Mouse (Mus musculus): ENCODE measurements at regions not wholly inside any gene's neighbourhood (a gene's known extent, or its start where the extent isn't known, plus 50 kb on each side); places are given as distances from the start of the nearest gene placed in this dataset.

- Histone ChIP-seq H3K4me3 (peak overlapping the region; percentile 52; the same call in 1 of the 2 replicates), H3K27ac (no peak overlapping the region), H3K36me3 (no peaks in the 10 kb centered on the region), H3K4me1 (0 out of 2 replicates have a peak, but pooled peaks cover 4% of the 10 kb centered on the region), H3K4me2 (peak overlapping the region; percentile 79), H3K27me3 (no peaks in the 10 kb centered on the region; the same call in 1 of the 2 replicates), H3K9me3 (no peaks in the 10 kb centered on the region; the same call in 1 of the 2 replicates), H3K9ac (no peak overlapping the region)
- 50% methylated on average over 7 of the region's 7 CpGs for WGBS
- ATAC-seq (ENCODE audit: insufficient number of reproducible peaks, insufficient read depth, low FRiP score, low TSS enrichment, low read depth), result no peak
Observed at GRCm38 (mm10) chr13:80961985-80962617, 78.9 kb downstream of the Arrdc3 start.

DNA sequence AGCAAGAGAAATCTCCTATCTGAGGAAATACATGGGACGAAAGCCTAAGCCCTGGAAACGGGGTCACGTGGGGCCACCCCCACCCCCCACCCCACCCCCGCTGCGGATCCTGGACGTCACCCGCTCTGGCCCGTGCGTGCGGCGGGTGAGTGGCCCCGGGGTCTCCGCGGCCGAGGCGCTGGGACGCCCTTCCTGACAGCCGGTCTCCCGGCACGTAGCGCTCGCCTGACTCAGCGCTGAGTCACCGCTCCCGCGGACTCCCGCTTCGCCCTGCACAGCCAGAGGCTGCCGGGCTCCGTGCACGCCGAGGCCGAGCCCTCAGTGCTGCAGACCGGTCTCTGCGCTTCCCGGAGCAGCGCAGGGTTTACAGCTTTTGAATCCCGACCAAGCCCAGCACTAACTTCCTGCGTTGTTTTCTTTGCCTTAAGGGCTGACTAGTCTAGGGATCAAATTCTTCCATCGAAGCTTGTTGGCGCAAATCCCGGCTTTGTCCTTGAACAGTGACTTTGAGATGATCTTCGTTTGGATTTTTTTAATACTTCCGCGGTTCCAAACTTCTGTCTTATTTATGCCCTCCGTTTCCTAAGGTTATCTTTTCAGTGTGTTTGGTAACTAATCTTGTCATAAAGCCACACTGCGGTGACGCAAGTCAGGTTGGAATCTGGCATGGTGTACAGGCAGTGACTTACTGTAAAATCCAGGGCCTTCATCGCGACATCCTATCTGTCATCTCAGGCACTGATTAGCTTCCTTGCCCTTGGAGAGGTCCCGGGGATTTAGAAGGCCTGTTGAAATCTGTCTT, 79.8 kb downstream of the Arrdc3 start:
- H3K27me3 ChIP-seq, result no peaks in the 10 kb centered on the region; the same call in 1 of the 2 replicates
- H3K9ac ChIP-seq, result peak overlapping the region; percentile 75
- ATAC-seq (ENCODE audit: insufficient number of reproducible peaks, insufficient read depth, low FRiP score, low TSS enrichment, low read depth), result peak; percentile 88
- H3K4me1 ChIP-seq, result 0 out of 2 replicates have a peak, but pooled peaks cover 4% of the 10 kb centered on the region
- WGBS, result 3% methylated on average over 51 of the region's 51 CpGs
- peak overlapping the region; percentile 87 for H3K27ac ChIP-seq
- no peaks in the 10 kb centered on the region; the same call in 1 of the 2 replicates for H3K9me3 ChIP-seq
- H3K4me3 ChIP-seq, result peak overlapping the region; percentile 52
- no peaks in the 10 kb centered on the region for H3K36me3 ChIP-seq
- H3K4me2 ChIP-seq, result peak overlapping the region; percentile 79

- WGBS, result 68% methylated on average over 11 of the region's 11 CpGs
- H3K4me2 ChIP-seq, result peak overlapping the region; percentile 79
- no peaks in the 10 kb centered on the region for H3K36me3 ChIP-seq
- H3K9ac ChIP-seq, result peak overlapping the region; percentile 75; the same call in 1 of the 2 replicates
- H3K4me3 ChIP-seq, result peak overlapping the region; percentile 52; the same call in 1 of the 2 replicates
- H3K27ac ChIP-seq, result peak overlapping the region; percentile 87; the same call in 1 of the 2 replicates
- H3K9me3 ChIP-seq, result no peaks in the 10 kb centered on the region; the same call in 1 of the 2 replicates
- H3K4me1 ChIP-seq, result 0 out of 2 replicates have a peak, but pooled peaks cover 4% of the 10 kb centered on the region
- ATAC-seq (ENCODE audit: insufficient number of reproducible peaks, insufficient read depth, low FRiP score, low TSS enrichment, low read depth), result no peak
- no peaks in the 10 kb centered on the region; the same call in 1 of the 2 replicates for H3K27me3 ChIP-seq
Observed at GRCm38 (mm10) chr13:80963591-80963940, 80.4 kb downstream of the Arrdc3 start.

DNA sequence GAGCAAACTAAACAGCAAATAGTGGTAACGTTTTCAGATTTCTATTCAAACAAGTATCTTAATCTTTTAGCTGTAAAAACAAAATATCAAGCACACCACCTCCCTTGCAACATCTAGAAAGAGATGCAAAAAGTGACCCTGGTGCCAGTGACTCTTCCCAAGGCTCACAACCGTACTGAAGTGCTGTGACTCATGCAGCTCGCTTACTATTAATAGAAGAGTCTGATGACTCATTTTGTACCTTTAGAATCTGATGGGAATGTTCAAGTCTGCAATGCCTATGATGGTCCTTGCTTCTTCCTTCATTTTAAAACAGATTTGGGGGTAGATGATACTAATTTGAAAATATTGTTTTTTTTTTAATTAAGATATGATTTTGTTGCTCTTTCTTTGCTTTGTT, 88.5 kb downstream of the Arrdc3 start:
- ATAC-seq (ENCODE audit: insufficient number of reproducible peaks, insufficient read depth, low FRiP score, low TSS enrichment, low read depth), result no peak
- 73% methylated on average over 3 of the region's 3 CpGs for WGBS
- Histone ChIP-seq H3K9me3 (no peaks in the 10 kb centered on the region), H3K36me3 (no peaks in the 10 kb centered on the region), H3K27me3 (no peaks in the 10 kb centered on the region), H3K9ac (no peak overlapping the region), H3K4me1 (no peaks in the 10 kb centered on the region), H3K4me3 (no peak overlapping the region), H3K27ac (no peak overlapping the region), H3K4me2 (no peak overlapping the region)

DNA sequence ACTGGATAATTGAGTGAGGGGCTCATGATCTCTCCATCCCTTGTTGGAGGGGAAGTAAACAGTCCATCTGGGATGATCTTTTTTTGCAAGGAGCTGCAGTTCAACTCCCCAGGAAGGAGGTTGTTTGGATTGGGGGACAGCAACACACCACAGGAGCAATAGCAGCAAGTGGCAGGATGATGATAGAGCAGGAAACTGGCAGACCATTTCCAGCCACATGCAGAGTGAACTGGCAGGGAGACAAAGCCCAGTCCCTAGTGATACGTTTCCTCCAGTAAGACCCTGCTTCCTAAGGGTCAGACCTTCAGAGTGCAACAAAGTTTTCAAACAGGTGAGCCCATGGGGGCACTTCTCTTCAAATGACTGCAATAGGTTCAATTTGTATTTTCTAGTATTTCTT, 91.2 kb downstream of the Arrdc3 start:
- Histone ChIP-seq H3K4me3 (no peak overlapping the region), H3K4me1 (no peaks in the 10 kb centered on the region), H3K27ac (no peak overlapping the region), H3K36me3 (no peaks in the 10 kb centered on the region), H3K4me2 (no peak overlapping the region), H3K9me3 (no peaks in the 10 kb centered on the region), H3K27me3 (no peaks in the 10 kb centered on the region), H3K9ac (no peak overlapping the region)
- WGBS, result 56% methylated on average over 1 of the region's 1 CpGs
- no peak for ATAC-seq (ENCODE audit: insufficient number of reproducible peaks, insufficient read depth, low FRiP score, low TSS enrichment, low read depth)

DNA sequence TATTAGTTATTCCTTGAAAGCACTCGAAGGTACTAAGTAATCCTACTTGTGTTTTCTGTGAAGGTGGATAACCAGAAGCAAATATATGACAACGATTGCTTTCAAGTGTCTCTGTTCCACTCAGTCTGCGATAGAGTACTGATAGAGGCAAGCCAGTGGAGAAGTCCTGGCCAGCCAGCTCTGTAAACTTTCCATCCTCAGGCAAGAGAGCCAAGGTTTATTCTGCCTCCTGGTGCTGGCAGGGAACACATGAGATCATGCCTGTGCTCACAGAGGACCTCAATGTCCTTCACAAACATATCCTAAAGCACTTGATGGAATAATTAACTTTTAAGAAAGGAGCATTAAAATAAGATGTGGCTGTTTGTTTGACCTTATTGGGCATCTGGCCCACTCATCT, 94.1 kb downstream of the Arrdc3 start:
- Histone ChIP-seq H3K9me3 (no peaks in the 10 kb centered on the region), H3K4me2 (no peak overlapping the region), H3K27me3 (no peaks in the 10 kb centered on the region), H3K4me1 (no peaks in the 10 kb centered on the region), H3K36me3 (no peaks in the 10 kb centered on the region), H3K27ac (no peak overlapping the region), H3K9ac (no peak overlapping the region), H3K4me3 (no peak overlapping the region)
- no peak for ATAC-seq (ENCODE audit: insufficient number of reproducible peaks, insufficient read depth, low FRiP score, low TSS enrichment, low read depth)
- WGBS, result 84% methylated on average over 3 of the region's 3 CpGs

- Histone ChIP-seq H3K36me3 (no peaks in the 10 kb centered on the region), H3K27me3 (no peaks in the 10 kb centered on the region), H3K4me1 (no peaks in the 10 kb centered on the region), H3K4me2 (no peak overlapping the region), H3K27ac (no peak overlapping the region), H3K4me3 (no peak overlapping the region), H3K9ac (no peak overlapping the region), H3K9me3 (no peaks in the 10 kb centered on the region)
- ATAC-seq (ENCODE audit: insufficient number of reproducible peaks, insufficient read depth, low FRiP score, low TSS enrichment, low read depth), result no peak
- 81% methylated on average over 2 of the region's 2 CpGs for WGBS
Observed at GRCm38 (mm10) chr13:80981201-80981600, 98.0 kb downstream of the Arrdc3 start.

DNA sequence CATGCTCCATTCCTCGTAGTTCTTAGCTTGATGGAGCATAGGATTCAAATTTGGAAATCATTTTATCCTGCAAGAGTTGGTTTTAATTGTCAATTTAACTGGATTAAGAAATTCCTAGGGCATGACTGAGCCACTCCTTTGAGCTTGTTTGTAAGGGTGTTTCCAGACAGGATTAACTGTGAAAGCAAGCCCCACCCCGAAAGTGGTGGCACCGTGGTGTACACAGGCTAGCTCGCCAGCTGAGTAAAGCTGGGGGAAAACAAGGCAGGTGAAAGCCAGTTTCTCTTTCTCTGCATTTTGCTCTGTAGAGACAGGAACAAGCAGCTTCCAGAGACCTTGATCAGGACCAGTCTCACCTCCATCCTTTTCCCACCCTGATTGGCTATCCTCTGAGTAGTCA, 103.5 kb downstream of the Arrdc3 start:
- Histone ChIP-seq H3K4me3 (no peak overlapping the region), H3K9ac (no peak overlapping the region), H3K4me1 (no peaks in the 10 kb centered on the region), H3K27me3 (no peaks in the 10 kb centered on the region), H3K27ac (no peak overlapping the region), H3K9me3 (no peaks in the 10 kb centered on the region), H3K4me2 (no peak overlapping the region), H3K36me3 (no peaks in the 10 kb centered on the region)
- ATAC-seq (ENCODE audit: insufficient number of reproducible peaks, insufficient read depth, low FRiP score, low TSS enrichment, low read depth), result 0 out of 2 replicates have a peak, but pooled peaks have one; percentile 71
- 44% methylated on average over 4 of the region's 4 CpGs for WGBS

- Histone ChIP-seq H3K4me3 (no peak overlapping the region), H3K9ac (no peak overlapping the region), H3K36me3 (no peaks in the 10 kb centered on the region), H3K4me2 (no peak overlapping the region), H3K4me1 (no peaks in the 10 kb centered on the region), H3K27me3 (no peaks in the 10 kb centered on the region), H3K27ac (no peak overlapping the region), H3K9me3 (no peaks in the 10 kb centered on the region)
- 78% methylated on average over 5 of the region's 5 CpGs for WGBS
- ATAC-seq (ENCODE audit: insufficient number of reproducible peaks, insufficient read depth, low FRiP score, low TSS enrichment, low read depth), result no peak
Observed at GRCm38 (mm10) chr13:80989756-80990155, 106.6 kb downstream of the Arrdc3 start.

DNA sequence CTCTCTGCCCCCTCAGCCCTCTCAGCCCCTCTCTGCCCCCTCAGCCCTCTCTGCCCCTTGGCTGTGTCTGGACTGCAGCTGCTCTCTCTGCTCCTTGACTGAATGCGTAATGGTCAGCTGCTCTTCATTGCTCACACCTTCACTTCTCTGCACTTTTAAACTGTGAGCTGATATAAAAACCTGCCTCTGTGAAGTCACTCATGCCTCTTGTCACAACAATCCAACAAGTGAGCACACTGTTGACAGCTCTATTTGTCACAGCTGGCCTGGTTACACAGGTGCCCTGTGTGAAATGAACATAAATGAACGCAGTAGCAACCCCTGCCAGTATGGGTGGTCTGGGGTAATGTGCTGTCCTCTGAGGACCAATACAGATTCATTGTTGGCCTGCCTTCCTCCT, 109.2 kb downstream of the Arrdc3 start:
- Histone ChIP-seq H3K4me1 (no peaks in the 10 kb centered on the region), H3K36me3 (no peaks in the 10 kb centered on the region), H3K4me3 (no peak overlapping the region), H3K9ac (no peak overlapping the region), H3K27ac (no peak overlapping the region), H3K4me2 (no peak overlapping the region), H3K27me3 (no peaks in the 10 kb centered on the region), H3K9me3 (no peaks in the 10 kb centered on the region)
- ATAC-seq (ENCODE audit: insufficient number of reproducible peaks, insufficient read depth, low FRiP score, low TSS enrichment, low read depth), result no peak
- 60% methylated on average over 2 of the region's 2 CpGs for WGBS

- Histone ChIP-seq H3K27me3 (no peaks in the 10 kb centered on the region), H3K4me1 (no peaks in the 10 kb centered on the region), H3K4me2 (no peak overlapping the region), H3K9me3 (no peaks in the 10 kb centered on the region), H3K36me3 (no peaks in the 10 kb centered on the region), H3K27ac (no peak overlapping the region), H3K9ac (no peak overlapping the region), H3K4me3 (no peak overlapping the region)
- WGBS, result 43% methylated on average over 5 of the region's 5 CpGs
- no peak for ATAC-seq (ENCODE audit: insufficient number of reproducible peaks, insufficient read depth, low FRiP score, low TSS enrichment, low read depth)
Observed at GRCm38 (mm10) chr13:81008864-81009766, 125.9 kb downstream of the Arrdc3 start.

Measured in embryonic facial prominence, embryonic 13.5 days (tissue).